Mouse (Mus musculus): ENCODE data around the gene Dlgap4. TPM values are rescaled to one million over a fixed set of nuclear protein-coding genes. Genes with fewer than 3 reads are reported as not detected.
"Not testable (repeated sequence)": the region's sequence is repeated elsewhere in the genome, so short reads cannot be mapped to it uniquely, and the experiment has no call there.

Gene Dlgap4
- polyA plus RNA-seq, 1 experiment from 2014 or later: 96.6 TPM

DNA sequence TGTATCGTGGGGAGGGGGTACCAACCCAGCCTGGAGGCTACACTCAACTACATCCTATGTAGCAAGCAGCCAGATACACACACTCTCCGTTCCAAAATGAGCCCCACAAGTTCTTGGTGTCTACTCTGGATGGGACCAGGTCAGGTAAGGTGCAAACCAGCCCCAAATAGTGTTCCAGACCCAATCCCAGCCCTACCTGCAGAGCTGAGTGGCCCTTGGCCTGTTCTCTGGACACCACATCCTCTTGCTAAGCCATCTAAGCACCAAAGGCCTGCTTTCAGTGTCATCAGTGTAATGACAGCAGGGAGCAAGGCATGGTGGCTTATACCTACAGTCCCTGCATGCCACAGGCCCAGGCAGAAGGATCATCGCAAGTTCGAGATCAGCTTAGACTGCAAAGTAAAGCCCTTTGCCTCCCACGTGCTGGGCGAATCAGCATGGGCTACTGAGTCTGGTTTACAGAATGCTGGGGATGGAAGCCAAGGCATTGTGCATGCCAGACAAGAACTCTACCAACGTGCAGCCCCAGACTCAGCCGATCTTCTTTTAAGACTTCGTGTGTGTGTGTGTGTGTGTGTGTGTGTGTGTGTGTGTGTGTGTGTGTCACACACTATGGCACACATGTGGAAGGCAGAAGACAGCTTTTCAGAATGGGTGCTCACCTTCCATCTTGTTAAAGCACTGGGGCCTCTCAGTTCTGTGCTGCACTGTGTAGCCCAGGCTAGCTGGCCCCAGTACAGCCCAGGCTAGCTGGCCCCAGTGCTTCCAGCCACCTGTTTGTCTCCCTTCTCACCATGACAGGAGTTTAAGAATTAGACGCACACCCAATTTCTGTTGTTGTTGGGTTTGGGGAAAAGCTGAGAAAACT is 169.2 kb downstream of the Dlgap4 start:
- Histone ChIP-seq H3K9ac (no peak overlapping the region), H3K27ac (replicated peaks) (no peak overlapping the region), H3K27me3 (no peaks in the 10 kb centered on the region), H3K4me1 (peaks cover 21% of the 10 kb centered on the region), H3K4me3 (replicated peaks) (no peak overlapping the region), H3K4me2 (replicated peaks) (no peak overlapping the region), H3K9me3 (replicated peaks) (no peaks in the 10 kb centered on the region), H3K36me3 (no peaks in the 10 kb centered on the region)
- no peak for ATAC-seq (ENCODE audit: insufficient number of reproducible peaks, low FRiP score, low TSS enrichment, low read depth)
- WGBS: 77% methylated on average over 10 of the region's 10 CpGs

DNA sequence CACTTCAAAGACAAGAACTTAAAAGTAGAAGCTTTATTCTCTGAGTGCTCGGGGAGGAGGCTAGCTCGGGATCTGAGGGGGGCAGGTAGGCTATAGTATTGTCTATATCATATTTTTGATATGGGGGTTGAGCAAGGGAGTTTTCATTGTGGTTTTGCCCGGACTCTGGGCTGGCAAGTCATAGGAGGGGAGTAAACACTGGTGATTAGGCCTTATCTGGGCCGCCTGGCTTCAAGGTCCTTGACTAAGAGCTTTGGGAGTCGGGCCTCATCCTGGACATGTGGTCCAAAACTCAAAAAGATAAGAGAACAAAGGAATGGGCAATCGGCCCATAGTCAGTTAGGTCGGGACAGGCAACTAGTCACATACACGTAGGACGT is 169.8 kb downstream of the Dlgap4 start:
- H3K27me3 ChIP-seq: no peaks in the 10 kb centered on the region
- H3K27ac ChIP-seq (replicated peaks): no peak overlapping the region
- peaks cover 17% of the 10 kb centered on the region for H3K4me1 ChIP-seq
- H3K9ac ChIP-seq: no peak overlapping the region
- H3K36me3 ChIP-seq: no peaks in the 10 kb centered on the region
- 79% methylated on average over 9 of the region's 9 CpGs for WGBS
- H3K9me3 ChIP-seq (replicated peaks): no peaks in the 10 kb centered on the region
- no peak overlapping the region for H3K4me2 ChIP-seq (replicated peaks)
- ATAC-seq (ENCODE audit: insufficient number of reproducible peaks, low FRiP score, low TSS enrichment, low read depth): no peak
- no peak overlapping the region for H3K4me3 ChIP-seq (replicated peaks)

DNA sequence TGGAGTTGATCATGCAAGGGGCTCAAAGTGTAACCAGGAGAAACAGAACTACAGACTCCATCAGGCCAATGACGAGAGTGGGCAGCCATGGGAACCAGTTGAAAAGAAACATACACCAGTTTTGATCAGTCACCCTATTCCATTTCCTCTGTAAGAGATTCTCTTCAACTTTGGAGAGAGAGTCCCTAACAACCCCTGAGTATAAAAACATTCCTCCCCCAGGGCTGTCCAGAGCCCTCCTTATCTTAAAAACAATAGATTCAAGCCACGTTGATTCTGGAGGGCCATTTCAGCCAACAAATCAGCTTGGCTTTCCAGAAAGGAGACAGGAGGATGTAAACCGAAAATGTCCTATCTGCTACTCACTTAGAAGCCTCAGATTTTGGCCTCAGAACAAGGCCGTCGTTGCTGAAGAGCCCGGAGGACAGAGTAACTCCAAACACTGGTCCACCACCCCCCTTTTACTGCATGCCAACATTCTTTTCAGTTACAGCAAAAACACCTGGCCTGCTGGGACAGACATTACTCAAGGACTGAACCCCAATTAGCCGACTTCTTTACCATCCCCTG is 170.6 kb downstream of the Dlgap4 start:
- WGBS: 60% methylated on average over 7 of the region's 7 CpGs
- Histone ChIP-seq H3K27ac (replicated peaks) (no peak overlapping the region), H3K9me3 (replicated peaks) (no peaks in the 10 kb centered on the region), H3K4me2 (replicated peaks) (no peak overlapping the region), H3K4me1 (peaks cover 12% of the 10 kb centered on the region), H3K9ac (no peak overlapping the region), H3K36me3 (no peaks in the 10 kb centered on the region), H3K4me3 (replicated peaks) (no peak overlapping the region), H3K27me3 (no peaks in the 10 kb centered on the region)
- ATAC-seq (ENCODE audit: insufficient number of reproducible peaks, low FRiP score, low TSS enrichment, low read depth): no peak

DNA sequence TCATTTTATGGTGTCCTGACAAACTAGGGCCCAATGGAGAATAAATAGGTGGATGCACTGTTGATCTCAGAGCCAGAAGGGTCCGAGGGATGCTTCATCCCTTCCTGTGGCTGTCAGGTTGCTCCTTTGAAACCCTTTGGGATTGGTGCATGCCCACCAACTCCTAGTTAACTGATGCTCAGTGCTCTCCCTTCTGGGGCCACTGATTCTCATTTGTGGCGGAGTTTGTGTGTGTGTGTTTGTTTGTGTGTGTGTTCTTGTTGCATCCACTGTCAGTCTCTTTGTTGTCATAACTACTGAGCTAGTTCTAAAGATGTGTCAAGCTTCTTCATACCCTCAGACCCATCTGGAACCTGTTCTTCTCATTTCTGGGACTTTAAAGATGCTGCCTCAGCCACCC is 171.4 kb downstream of the Dlgap4 start:
- Histone ChIP-seq H3K9ac (no peak overlapping the region), H3K36me3 (no peaks in the 10 kb centered on the region), H3K27me3 (no peaks in the 10 kb centered on the region), H3K4me2 (replicated peaks) (no peak overlapping the region), H3K4me3 (replicated peaks) (no peak overlapping the region), H3K9me3 (replicated peaks) (no peaks in the 10 kb centered on the region), H3K4me1 (peaks cover 10% of the 10 kb centered on the region), H3K27ac (replicated peaks) (no peak overlapping the region)
- ATAC-seq (ENCODE audit: insufficient number of reproducible peaks, low FRiP score, low TSS enrichment, low read depth): no peak
- WGBS: 86% methylated on average over 2 of the region's 2 CpGs

DNA sequence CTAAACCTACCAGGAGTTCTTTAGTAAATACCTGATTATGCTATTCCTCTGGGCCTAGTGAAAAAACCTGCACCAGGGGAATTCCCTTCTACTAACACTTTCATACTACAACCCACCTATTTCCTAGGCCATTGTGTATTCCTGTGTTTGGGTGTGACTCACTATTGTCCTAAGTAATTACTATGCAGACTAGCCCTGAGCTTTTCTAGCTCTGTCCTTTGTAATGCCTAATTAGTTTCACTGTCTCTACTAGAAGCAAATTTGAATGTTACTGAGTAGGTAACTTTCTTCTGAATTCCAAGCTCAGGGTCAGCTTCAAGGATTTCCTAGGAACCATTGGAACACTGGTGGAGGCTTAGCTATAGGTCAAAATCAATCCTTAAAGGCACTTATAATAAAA is 172.9 kb downstream of the Dlgap4 start:
- H3K4me2 ChIP-seq (replicated peaks); ATAC-seq (ENCODE audit: insufficient number of reproducible peaks, low FRiP score, low TSS enrichment, low read depth); H3K4me1 ChIP-seq; H3K9me3 ChIP-seq (replicated peaks); H3K36me3 ChIP-seq; H3K27ac ChIP-seq (replicated peaks); H3K4me3 ChIP-seq (replicated peaks); H3K27me3 ChIP-seq; H3K9ac ChIP-seq: not testable (repeated sequence)

DNA sequence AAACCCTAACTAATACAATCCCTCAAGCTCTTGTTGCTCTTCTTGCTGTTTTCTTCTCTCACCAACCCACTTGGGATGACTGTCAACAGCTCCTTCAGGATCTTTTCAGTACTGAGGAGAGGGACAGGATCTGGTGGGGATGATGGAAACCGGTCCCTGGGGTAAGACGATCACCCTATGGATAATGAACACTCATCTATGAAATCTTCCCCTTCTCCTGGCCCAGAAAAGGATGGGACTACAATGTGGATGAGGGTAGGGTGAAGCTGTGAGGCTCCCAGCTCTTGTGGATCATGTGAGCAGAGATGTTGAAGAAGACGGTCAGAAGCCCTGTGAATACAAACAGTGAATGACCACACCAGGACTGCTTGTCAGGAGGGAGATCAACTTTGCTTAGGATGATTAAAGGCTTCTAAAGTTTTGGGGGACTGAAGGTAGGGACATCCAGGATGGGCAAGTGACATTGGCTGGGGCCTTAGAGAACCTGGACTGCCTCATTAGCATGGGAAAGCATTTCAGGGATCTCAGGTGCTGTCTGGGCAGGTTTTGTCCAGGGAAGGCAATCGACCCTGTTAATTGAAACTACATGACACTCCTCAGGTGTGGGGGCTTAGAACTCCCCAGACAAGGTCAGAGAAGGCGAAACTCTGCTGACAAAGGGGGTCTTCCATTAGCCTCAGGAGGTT is 173.7 kb downstream of the Dlgap4 start:
- Histone ChIP-seq H3K9me3 (replicated peaks) (no peaks in the 10 kb centered on the region; the same call in 1 of the 2 replicates), H3K4me3 (replicated peaks) (no peak overlapping the region), H3K27me3 (no peaks in the 10 kb centered on the region), H3K4me1 (no peaks in the 10 kb centered on the region), H3K9ac (no peak overlapping the region), H3K36me3 (no peaks in the 10 kb centered on the region), H3K27ac (replicated peaks) (no peak overlapping the region), H3K4me2 (replicated peaks) (no peak overlapping the region)
- no peak for ATAC-seq (ENCODE audit: insufficient number of reproducible peaks, low FRiP score, low TSS enrichment, low read depth)
- 85% methylated on average over 5 of the region's 5 CpGs for WGBS

DNA sequence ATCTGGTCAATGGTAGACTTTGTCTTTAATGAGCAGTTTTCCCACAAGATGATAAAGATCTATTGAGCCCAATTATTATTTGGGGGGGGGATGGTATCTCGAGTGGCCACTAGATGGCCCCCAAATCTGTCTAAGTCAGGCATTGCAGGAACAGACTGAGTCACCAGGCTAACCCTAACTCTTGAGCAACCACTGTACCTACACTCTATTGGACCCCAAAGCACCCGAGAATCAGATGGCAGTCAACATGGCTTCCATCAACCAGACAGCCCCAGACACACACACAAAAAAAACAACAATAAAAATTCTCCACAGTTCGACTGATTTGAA is 174.2 kb downstream of the Dlgap4 start:
- ATAC-seq (ENCODE audit: insufficient number of reproducible peaks, low FRiP score, low TSS enrichment, low read depth): no peak
- Histone ChIP-seq H3K4me1 (no peaks in the 10 kb centered on the region), H3K9me3 (replicated peaks) (no peaks in the 10 kb centered on the region; the same call in 1 of the 2 replicates)

DNA sequence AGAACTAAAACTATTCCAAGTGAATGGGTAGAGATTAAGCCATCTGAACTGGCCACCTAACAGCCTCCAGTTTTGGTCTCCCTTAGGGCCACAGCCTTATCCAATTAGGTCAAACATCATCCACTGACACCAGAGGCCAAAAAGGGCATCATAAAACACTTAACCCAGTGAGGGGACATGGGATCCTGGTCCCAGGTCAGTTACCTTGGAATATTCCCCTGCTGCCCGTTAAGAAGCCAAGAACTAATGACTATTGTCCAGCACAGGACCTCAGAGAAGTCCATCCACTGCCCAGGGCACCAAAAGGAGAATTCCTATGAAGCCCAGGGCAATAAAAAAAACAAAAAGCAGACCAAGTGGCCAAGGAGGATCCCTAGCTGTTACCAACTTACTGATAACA is 175.3 kb downstream of the Dlgap4 start:
- H3K4me1 ChIP-seq: no peaks in the 10 kb centered on the region
- WGBS: 59% methylated on average over 1 of the region's 1 CpGs

More for the DNA sequence above, 174.2 kb downstream of the Dlgap4 start:
- no peaks in the 10 kb centered on the region for H3K36me3 ChIP-seq
- H3K9ac ChIP-seq: no peak overlapping the region
- H3K4me2 ChIP-seq (replicated peaks): no peak overlapping the region
- WGBS: 31% methylated on average over 3 of the region's 3 CpGs
- H3K27me3 ChIP-seq: no peaks in the 10 kb centered on the region
- no peak overlapping the region for H3K27ac ChIP-seq (replicated peaks)
- H3K4me3 ChIP-seq (replicated peaks): no peak overlapping the region

DNA sequence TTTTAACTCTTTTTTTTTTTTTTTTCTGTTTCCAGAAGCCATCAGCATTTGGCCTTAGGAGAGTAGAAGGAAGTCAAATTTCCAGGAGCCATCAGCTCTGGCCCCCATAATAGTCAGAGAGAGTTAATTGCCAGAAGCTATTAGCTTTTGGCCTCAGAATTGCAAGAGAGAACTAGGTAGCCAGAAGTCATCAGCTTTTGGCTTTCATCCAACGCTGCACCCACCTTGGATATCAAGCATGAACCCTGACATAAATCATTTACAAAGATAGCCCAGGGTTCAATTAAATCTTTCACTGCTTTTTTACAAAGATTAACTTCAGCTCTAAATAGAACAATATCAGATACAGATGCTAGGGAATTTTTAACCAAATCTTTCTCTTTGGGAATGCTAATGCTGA is 185.0 kb downstream of the Dlgap4 start:
- Histone ChIP-seq H3K4me1 (no peaks in the 10 kb centered on the region), H3K9me3 (replicated peaks) (no peaks in the 10 kb centered on the region), H3K27ac (replicated peaks) (no peak overlapping the region), H3K27me3 (no peaks in the 10 kb centered on the region), H3K4me2 (replicated peaks) (no peak overlapping the region), H3K4me3 (replicated peaks) (no peak overlapping the region), H3K9ac (no peak overlapping the region), H3K36me3 (no peaks in the 10 kb centered on the region)
- 71% methylated on average over 1 of the region's 1 CpGs for WGBS
- ATAC-seq (ENCODE audit: insufficient number of reproducible peaks, low FRiP score, low TSS enrichment, low read depth): no peak

More for the DNA sequence above, 175.3 kb downstream of the Dlgap4 start:
- H3K36me3 ChIP-seq: no peaks in the 10 kb centered on the region
- no peak for ATAC-seq (ENCODE audit: insufficient number of reproducible peaks, low FRiP score, low TSS enrichment, low read depth)
- H3K9ac ChIP-seq: no peak overlapping the region
- H3K4me3 ChIP-seq (replicated peaks): no peak overlapping the region
- H3K27me3 ChIP-seq: no peaks in the 10 kb centered on the region
- no peak overlapping the region for H3K4me2 ChIP-seq (replicated peaks)
- no peaks in the 10 kb centered on the region; the same call in 1 of the 2 replicates for H3K9me3 ChIP-seq (replicated peaks)
- no peak overlapping the region for H3K27ac ChIP-seq (replicated peaks)

DNA sequence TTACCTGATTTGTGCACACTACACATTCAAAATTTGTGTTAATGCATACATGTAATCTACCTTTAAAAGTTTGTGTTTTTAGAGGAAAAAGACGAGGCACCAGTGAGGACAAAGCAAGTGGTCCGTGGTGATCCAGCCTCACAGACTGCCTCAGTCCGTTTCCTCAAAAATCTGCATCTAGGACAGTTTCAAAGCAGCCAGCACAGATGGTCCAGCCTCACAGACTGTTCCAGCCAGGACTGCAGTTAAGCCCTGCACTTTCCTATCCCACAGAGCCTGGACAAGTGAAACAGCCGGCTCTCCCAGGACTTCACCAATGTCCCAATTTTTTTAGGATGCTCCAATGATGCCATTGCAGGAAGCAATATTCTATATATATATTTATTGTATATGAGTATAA is 187.5 kb downstream of the Dlgap4 start:
- no peak overlapping the region for H3K27ac ChIP-seq (replicated peaks)
- H3K4me2 ChIP-seq (replicated peaks): no peak overlapping the region
- H3K4me3 ChIP-seq (replicated peaks): no peak overlapping the region
- 56% methylated on average over 4 of the region's 4 CpGs for WGBS
- no peaks in the 10 kb centered on the region for H3K4me1 ChIP-seq
- H3K9me3 ChIP-seq (replicated peaks): no peaks in the 10 kb centered on the region
- ATAC-seq (ENCODE audit: insufficient number of reproducible peaks, low FRiP score, low TSS enrichment, low read depth): no peak
- no peaks in the 10 kb centered on the region for H3K36me3 ChIP-seq
- H3K9ac ChIP-seq: no peak overlapping the region
- H3K27me3 ChIP-seq: no peaks in the 10 kb centered on the region

DNA sequence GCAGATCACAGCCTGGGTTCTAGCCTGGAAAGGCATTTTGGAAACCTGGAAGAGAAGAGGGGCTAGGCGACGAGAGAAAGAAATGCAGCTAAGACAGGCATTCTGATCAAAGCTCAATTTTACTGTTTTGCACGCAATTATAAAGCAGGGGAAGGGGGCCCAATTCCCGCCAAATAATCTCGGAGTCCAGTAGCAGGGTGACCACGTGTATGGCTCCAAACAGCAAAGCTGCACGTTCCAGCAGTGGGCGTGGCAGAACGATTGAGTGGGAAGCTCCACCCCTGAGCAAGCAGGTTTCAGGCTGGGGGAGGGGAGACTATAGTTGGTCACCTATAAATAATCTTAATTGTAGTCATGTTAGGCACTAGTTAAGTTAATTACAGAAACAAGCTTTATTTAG is 188.6 kb downstream of the Dlgap4 start:
- not testable (repeated sequence) for H3K36me3 ChIP-seq; H3K27ac ChIP-seq (replicated peaks); H3K9ac ChIP-seq; H3K27me3 ChIP-seq; H3K4me1 ChIP-seq; ATAC-seq (ENCODE audit: insufficient number of reproducible peaks, low FRiP score, low TSS enrichment, low read depth); H3K9me3 ChIP-seq (replicated peaks); H3K4me2 ChIP-seq (replicated peaks); H3K4me3 ChIP-seq (replicated peaks)
- 50% methylated on average over 9 of the region's 9 CpGs for WGBS
